Mouse (Mus musculus): Measurements from ENCODE around the gene H2-DMb2. TPM values are rescaled to one million over a fixed set of nuclear protein-coding genes. Genes with fewer than 3 reads are reported as not detected.

H2-DMb2 gene
- 35.5 TPM for polyA plus RNA-seq (2014; fragmentation: Illumina TruSeq; extraction: RNeasy Lipid Tissue Mini Kit (QIAGEN cat#74804); ENCODE audit: insufficient read depth, low read depth, low replicate concordance)

GRCm38 (mm10) chr17:34143033-34143432, at the start of gene H2-DMb2:
Gene H2-DMb2, plus strand, starts transcription at chr17:34143307.

GRCm38 (mm10) chr17:34119249-34120179, 23.6 kb upstream of the H2-DMb2 start, which contains the start of gene H2-DMa:
Gene H2-DMa, plus strand, starts transcription at chr17:34119541.

GRCm38 (mm10) chr17:34122188-34122984, 20.7 kb upstream of the H2-DMb2 start, which contains the start of gene Brd2:
Gene Brd2, minus strand, starts transcription at chr17:34122634.

GRCm38 (mm10) chr17:34152923-34153322, 9.8 kb downstream of the H2-DMb2 start, which contains the start of gene H2-DMb1:
Gene H2-DMb1, plus strand, starts transcription at chr17:34153072.

GRCm38 (mm10) chr17:34187261-34187916, 44.3 kb downstream of the H2-DMb2 start, which contains the start of the genes Tap1 and Psmb9:
Gene Tap1, plus strand, starts transcription at chr17:34187553.
Gene Psmb9, minus strand, starts transcription at chr17:34187764.

GRCm38 (mm10) chr17:34196941-34197894, 54.1 kb downstream of the H2-DMb2 start, which contains the start of gene Psmb8:
Gene Psmb8, plus strand, starts transcription at chr17:34197721.

Other genes with a start within 250 kb of the H2-DMb2 start
- 1.2 TPM for gene Platr17, start 238.2 kb upstream of the H2-DMb2 start, polyA plus RNA-seq (2014; fragmentation: Illumina TruSeq; extraction: RNeasy Lipid Tissue Mini Kit (QIAGEN cat#74804); ENCODE audit: insufficient read depth, low read depth, low replicate concordance)
- 19.4 TPM for gene Daxx, start 233.9 kb upstream of the H2-DMb2 start, polyA plus RNA-seq (2014; fragmentation: Illumina TruSeq; extraction: RNeasy Lipid Tissue Mini Kit (QIAGEN cat#74804); ENCODE audit: insufficient read depth, low read depth, low replicate concordance)
- gene Tapbp, start 227.4 kb upstream of the H2-DMb2 start, polyA plus RNA-seq (2014; fragmentation: Illumina TruSeq; extraction: RNeasy Lipid Tissue Mini Kit (QIAGEN cat#74804); ENCODE audit: insufficient read depth, low read depth, low replicate concordance) = 126 TPM
- 18.1 TPM for gene Zbtb22, start 227.4 kb upstream of the H2-DMb2 start, polyA plus RNA-seq (2014; fragmentation: Illumina TruSeq; extraction: RNeasy Lipid Tissue Mini Kit (QIAGEN cat#74804); ENCODE audit: insufficient read depth, low read depth, low replicate concordance)
- gene Rgl2, start 213.8 kb upstream of the H2-DMb2 start, polyA plus RNA-seq (2014; fragmentation: Illumina TruSeq; extraction: RNeasy Lipid Tissue Mini Kit (QIAGEN cat#74804); ENCODE audit: insufficient read depth, low read depth, low replicate concordance) = 38.7 TPM
- 90.6 TPM for gene Pfdn6, start 203.0 kb upstream of the H2-DMb2 start, polyA plus RNA-seq (2014; fragmentation: Illumina TruSeq; extraction: RNeasy Lipid Tissue Mini Kit (QIAGEN cat#74804); ENCODE audit: insufficient read depth, low read depth, low replicate concordance)
- gene Wdr46, start 202.6 kb upstream of the H2-DMb2 start, polyA plus RNA-seq (2014; fragmentation: Illumina TruSeq; extraction: RNeasy Lipid Tissue Mini Kit (QIAGEN cat#74804); ENCODE audit: insufficient read depth, low read depth, low replicate concordance) = 8.3 TPM
- 5.8 TPM for gene B3galt4, start 191.8 kb upstream of the H2-DMb2 start, polyA plus RNA-seq (2014; fragmentation: Illumina TruSeq; extraction: RNeasy Lipid Tissue Mini Kit (QIAGEN cat#74804); ENCODE audit: insufficient read depth, low read depth, low replicate concordance)
- gene Vps52, start 187.5 kb upstream of the H2-DMb2 start, polyA plus RNA-seq (2014; fragmentation: Illumina TruSeq; extraction: RNeasy Lipid Tissue Mini Kit (QIAGEN cat#74804); ENCODE audit: insufficient read depth, low read depth, low replicate concordance) = 16.3 TPM
- 2,519 TPM for gene Rps18, start 187.3 kb upstream of the H2-DMb2 start, polyA plus RNA-seq (2014; fragmentation: Illumina TruSeq; extraction: RNeasy Lipid Tissue Mini Kit (QIAGEN cat#74804); ENCODE audit: insufficient read depth, low read depth, low replicate concordance)
- gene H2-K1, start 143.0 kb upstream of the H2-DMb2 start, polyA plus RNA-seq (2014; fragmentation: Illumina TruSeq; extraction: RNeasy Lipid Tissue Mini Kit (QIAGEN cat#74804); ENCODE audit: insufficient read depth, low read depth, low replicate concordance) = 1,531 TPM
- 21.8 TPM for gene Ring1, start 118.6 kb upstream of the H2-DMb2 start, polyA plus RNA-seq (2014; fragmentation: Illumina TruSeq; extraction: RNeasy Lipid Tissue Mini Kit (QIAGEN cat#74804); ENCODE audit: insufficient read depth, low read depth, low replicate concordance)
- 90.2 TPM for gene H2-Ke6, start 115.2 kb upstream of the H2-DMb2 start, polyA plus RNA-seq (2014; fragmentation: Illumina TruSeq; extraction: RNeasy Lipid Tissue Mini Kit (QIAGEN cat#74804); ENCODE audit: insufficient read depth, low read depth, low replicate concordance)
- gene Slc39a7, start 111.6 kb upstream of the H2-DMb2 start, polyA plus RNA-seq (2014; fragmentation: Illumina TruSeq; extraction: RNeasy Lipid Tissue Mini Kit (QIAGEN cat#74804); ENCODE audit: insufficient read depth, low read depth, low replicate concordance) = 95.6 TPM
- gene Rxrb, start 111.5 kb upstream of the H2-DMb2 start, polyA plus RNA-seq (2014; fragmentation: Illumina TruSeq; extraction: RNeasy Lipid Tissue Mini Kit (QIAGEN cat#74804); ENCODE audit: insufficient read depth, low read depth, low replicate concordance) = 33.6 TPM
- gene Col11a2, start 103.9 kb upstream of the H2-DMb2 start, polyA plus RNA-seq (2014; fragmentation: Illumina TruSeq; extraction: RNeasy Lipid Tissue Mini Kit (QIAGEN cat#74804); ENCODE audit: insufficient read depth, low read depth, low replicate concordance) = 1.1 TPM
- 12.5 TPM for gene H2-Oa, start 51.0 kb upstream of the H2-DMb2 start, polyA plus RNA-seq (2014; fragmentation: Illumina TruSeq; extraction: RNeasy Lipid Tissue Mini Kit (QIAGEN cat#74804); ENCODE audit: insufficient read depth, low read depth, low replicate concordance)
- 75.7 TPM for gene H2-DMa, start 23.8 kb upstream of the H2-DMb2 start, polyA plus RNA-seq (2014; fragmentation: Illumina TruSeq; extraction: RNeasy Lipid Tissue Mini Kit (QIAGEN cat#74804); ENCODE audit: insufficient read depth, low read depth, low replicate concordance)
- 94.4 TPM for gene Brd2, start 20.7 kb upstream of the H2-DMb2 start, polyA plus RNA-seq (2014; fragmentation: Illumina TruSeq; extraction: RNeasy Lipid Tissue Mini Kit (QIAGEN cat#74804); ENCODE audit: insufficient read depth, low read depth, low replicate concordance)
- 64.1 TPM for gene H2-DMb1, start 9.8 kb downstream of the H2-DMb2 start, polyA plus RNA-seq (2014; fragmentation: Illumina TruSeq; extraction: RNeasy Lipid Tissue Mini Kit (QIAGEN cat#74804); ENCODE audit: insufficient read depth, low read depth, low replicate concordance)
- gene Tap1, start 44.2 kb downstream of the H2-DMb2 start, polyA plus RNA-seq (2014; fragmentation: Illumina TruSeq; extraction: RNeasy Lipid Tissue Mini Kit (QIAGEN cat#74804); ENCODE audit: insufficient read depth, low read depth, low replicate concordance) = 21.5 TPM
- 59.9 TPM for gene Psmb9, start 44.5 kb downstream of the H2-DMb2 start, polyA plus RNA-seq (2014; fragmentation: Illumina TruSeq; extraction: RNeasy Lipid Tissue Mini Kit (QIAGEN cat#74804); ENCODE audit: insufficient read depth, low read depth, low replicate concordance)
- gene Psmb8, start 54.4 kb downstream of the H2-DMb2 start, polyA plus RNA-seq (2014; fragmentation: Illumina TruSeq; extraction: RNeasy Lipid Tissue Mini Kit (QIAGEN cat#74804); ENCODE audit: insufficient read depth, low read depth, low replicate concordance) = 140 TPM
- gene Tap2, start 60.2 kb downstream of the H2-DMb2 start, polyA plus RNA-seq (2014; fragmentation: Illumina TruSeq; extraction: RNeasy Lipid Tissue Mini Kit (QIAGEN cat#74804); ENCODE audit: insufficient read depth, low read depth, low replicate concordance) = 47.7 TPM
- gene H2-Ob, start 95.6 kb downstream of the H2-DMb2 start, polyA plus RNA-seq (2014; fragmentation: Illumina TruSeq; extraction: RNeasy Lipid Tissue Mini Kit (QIAGEN cat#74804); ENCODE audit: insufficient read depth, low read depth, low replicate concordance) = 28.6 TPM
- gene H2-Ab1, start 114.4 kb downstream of the H2-DMb2 start, polyA plus RNA-seq (2014; fragmentation: Illumina TruSeq; extraction: RNeasy Lipid Tissue Mini Kit (QIAGEN cat#74804); ENCODE audit: insufficient read depth, low read depth, low replicate concordance) = 553 TPM
- gene H2-Aa, start 144.5 kb downstream of the H2-DMb2 start, polyA plus RNA-seq (2014; fragmentation: Illumina TruSeq; extraction: RNeasy Lipid Tissue Mini Kit (QIAGEN cat#74804); ENCODE audit: insufficient read depth, low read depth, low replicate concordance) = 647 TPM
- gene H2-Eb1, start 162.6 kb downstream of the H2-DMb2 start, polyA plus RNA-seq (2014; fragmentation: Illumina TruSeq; extraction: RNeasy Lipid Tissue Mini Kit (QIAGEN cat#74804); ENCODE audit: insufficient read depth, low read depth, low replicate concordance) = 475 TPM
- 1.6 TPM for gene H2-Eb2, start 182.4 kb downstream of the H2-DMb2 start, polyA plus RNA-seq (2014; fragmentation: Illumina TruSeq; extraction: RNeasy Lipid Tissue Mini Kit (QIAGEN cat#74804); ENCODE audit: insufficient read depth, low read depth, low replicate concordance)
- gene Btnl2, start 211.5 kb downstream of the H2-DMb2 start, polyA plus RNA-seq (2014; fragmentation: Illumina TruSeq; extraction: RNeasy Lipid Tissue Mini Kit (QIAGEN cat#74804); ENCODE audit: insufficient read depth, low read depth, low replicate concordance) = 0.20 TPM
- gene Btnl1, start 233.8 kb downstream of the H2-DMb2 start, polyA plus RNA-seq (2014; fragmentation: Illumina TruSeq; extraction: RNeasy Lipid Tissue Mini Kit (QIAGEN cat#74804); ENCODE audit: insufficient read depth, low read depth, low replicate concordance) = not detected

Data from lung, adult 10 weeks (tissue).